Mouse (Mus musculus) cerebellum, adult (tissue): ENCODE results near the gene Errfi1.

ENCODE experiments used
- ATAC-seq: cut with Nextera tagmentation; 2 replicates; pipeline ENCODE4 v1.9.2; 2017; ENCODE audit warnings: mild to moderate bottlenecking, moderate library complexity, mixed read lengths; ENCODE audit not compliant: insufficient number of reproducible peaks, low FRiP score, low TSS enrichment

Errfi1 gene

DNA sequence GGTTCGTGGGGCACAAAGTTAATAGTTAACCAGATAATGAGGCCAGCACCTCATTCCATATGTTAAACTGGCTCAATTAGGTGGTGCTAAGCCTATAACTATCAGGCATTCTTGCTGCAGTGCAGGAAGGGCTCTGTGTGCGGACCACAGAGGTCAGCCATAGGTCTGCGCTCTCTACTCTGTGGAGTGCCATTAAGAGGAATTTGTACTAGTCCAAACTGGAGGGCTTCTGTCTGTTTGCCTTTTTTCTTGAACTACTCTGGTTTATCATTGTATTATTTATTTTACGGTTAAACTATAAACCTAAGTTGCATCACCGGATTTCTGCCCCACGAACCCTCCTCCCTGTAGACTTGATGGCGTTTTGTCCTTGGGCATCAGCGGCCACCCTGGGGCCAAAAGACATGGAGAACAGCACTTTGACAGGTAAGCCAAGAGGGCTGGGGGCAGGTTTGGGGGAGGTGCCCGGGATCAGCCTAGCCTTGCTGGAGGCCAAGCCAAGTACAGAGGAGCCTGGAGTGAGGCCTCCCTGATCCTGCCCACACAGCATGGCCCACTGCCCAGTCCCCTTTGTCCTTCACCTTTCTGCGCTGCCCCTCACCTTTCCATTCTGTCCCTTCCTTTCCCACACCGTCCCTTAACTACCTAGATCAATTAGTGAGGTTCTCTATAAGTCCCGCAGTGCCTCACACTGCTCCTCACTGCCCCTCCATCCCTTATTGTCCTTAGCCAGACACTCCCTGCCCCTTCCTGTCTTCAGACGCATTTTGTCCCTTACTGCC lies at the start of gene Errfi1:
Gene Errfi1 (plus strand): TSS at position 240 of the 782 bp plus-strand sequence.
- 0 out of 2 replicates have a peak, but pooled peaks have one; percentile 18 for ATAC-seq

DNA sequence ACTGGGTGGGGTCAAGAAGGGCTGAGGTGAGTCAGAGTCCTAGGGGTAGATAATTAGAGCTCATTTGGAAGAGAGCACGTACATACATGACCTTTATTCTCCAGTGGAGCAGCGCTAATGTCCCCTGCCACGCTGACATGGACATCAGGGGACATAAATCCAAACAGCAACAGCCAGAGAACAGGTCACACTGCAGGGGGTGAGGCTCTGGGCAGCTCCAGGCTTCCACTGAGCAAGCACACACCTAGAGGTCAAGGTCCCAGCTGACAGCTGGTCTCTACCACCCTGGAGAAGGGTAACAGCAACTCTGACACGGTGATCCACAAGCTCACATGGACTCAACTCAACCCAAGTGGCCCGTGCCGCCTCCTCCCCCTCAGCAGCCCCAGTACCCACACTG lies 49.5 kb upstream of the Errfi1 start:
- no peak for ATAC-seq

DNA sequence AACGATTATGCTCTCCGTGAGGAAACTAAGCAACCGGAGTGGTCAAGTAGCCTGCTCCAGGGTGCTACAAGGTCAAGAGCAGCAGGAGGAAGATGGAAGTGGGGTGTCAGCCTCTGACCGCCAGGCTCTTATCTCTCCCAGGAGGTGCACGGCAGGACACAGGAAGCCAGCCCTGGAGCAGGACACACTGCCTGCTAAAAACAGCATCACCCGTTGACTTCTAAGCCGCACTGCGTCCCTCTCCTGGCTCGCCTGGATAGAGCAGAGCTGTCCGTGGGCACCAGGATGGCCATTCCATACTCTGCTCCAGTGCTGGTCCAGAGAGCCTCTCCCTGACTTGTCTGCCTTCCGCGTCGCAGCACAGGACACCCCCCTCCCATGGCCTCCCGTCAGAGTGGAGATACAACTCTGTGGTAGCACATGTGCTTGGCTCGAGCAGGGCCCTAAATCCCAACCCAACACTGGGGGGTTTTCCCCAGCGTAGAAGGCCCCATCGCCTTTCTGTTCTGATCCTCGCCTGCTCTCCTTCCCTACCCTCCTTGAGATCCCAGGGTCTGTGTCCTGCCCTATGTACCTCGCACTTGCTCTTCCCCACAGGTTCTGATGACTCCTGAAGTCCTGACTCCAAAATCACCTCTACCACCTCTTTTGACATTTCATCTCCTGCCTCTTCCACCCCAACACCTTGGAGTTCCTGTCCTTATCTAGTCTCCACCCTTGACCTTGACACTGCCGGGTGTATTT lies 45.8 kb upstream of the Errfi1 start:
- no peak for ATAC-seq

DNA sequence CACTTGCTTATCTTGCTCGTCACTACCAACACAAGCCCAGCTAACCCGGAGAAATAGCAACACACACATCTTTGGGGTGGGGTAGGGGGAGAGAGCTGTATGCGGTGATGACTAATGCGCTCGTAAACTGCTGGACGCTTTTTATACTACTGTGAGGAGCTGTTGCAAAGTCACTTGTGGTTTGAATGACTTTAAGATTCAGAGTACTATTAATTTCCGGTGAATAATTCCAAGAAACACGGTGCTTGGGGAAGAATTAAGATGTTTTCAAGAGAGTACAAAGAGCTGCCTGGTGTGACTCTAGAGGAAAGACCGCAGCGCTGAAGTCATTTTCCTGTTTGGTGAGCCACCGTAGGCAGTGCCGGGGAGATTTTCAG lies 45.3 kb upstream of the Errfi1 start:
- ATAC-seq: no peak

DNA sequence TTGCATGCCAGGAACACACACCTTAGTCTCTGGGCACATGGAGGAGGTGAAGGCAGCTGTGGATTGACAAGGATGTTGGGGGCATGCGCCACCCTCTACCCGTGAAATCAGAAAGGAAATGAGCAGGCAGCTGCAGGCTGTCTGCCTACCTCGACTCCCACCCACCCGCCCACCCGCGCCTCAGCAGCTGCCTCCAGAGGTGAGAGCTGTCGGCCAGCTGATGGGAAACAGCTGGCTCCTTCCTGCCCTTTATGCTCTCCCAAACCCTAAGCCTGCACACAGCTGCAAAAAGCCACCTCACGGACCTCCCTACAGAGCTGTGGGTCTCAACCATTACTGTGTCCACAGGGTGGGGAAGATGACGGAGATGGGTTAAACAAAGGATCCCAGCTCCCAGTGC lies 44.4 kb upstream of the Errfi1 start:
- no peak for ATAC-seq

DNA sequence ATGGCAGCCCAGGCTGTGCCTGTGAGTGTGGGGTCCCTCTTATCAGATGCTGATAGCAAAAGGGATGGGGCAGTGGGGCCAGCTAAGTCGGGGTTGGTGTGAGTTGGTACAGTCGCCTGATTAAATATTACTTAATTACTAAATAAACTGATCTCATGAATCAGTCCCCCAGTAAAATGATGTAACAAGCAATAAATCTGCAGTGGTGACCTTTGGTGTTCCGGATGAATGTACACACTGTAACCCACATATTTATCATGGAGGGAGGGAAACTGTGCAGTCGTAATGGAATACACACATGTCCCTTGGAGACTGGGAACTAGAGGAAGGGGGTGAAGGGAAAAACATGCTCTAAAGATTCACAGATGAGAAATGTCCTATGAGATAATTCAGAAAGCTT lies 38.6 kb upstream of the Errfi1 start:
- ATAC-seq: no peak

DNA sequence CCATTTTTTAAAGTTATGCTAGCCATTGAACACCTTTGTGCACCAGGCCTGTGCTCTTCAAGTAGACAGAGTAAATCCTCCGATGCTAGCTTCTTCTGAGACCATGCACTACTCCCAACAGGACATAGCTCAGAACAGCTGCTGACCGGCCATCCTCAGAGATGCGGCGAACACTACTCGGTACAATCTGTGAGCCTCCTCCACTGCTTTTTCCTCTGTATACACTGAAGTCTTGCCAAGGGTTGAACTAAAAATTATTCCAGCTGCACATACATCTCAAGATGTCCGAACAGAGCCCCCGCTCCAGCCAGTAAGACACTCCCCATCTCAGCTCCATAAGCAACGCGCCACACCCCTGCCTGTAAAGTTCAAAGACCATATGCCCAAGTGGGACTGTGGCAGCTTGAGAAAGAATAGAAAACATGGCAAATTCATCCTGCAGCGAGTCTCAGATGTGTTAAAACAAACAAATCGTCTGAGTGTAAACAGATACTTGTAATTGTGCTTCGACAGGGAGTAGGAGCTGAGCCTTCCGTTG lies 37.2 kb upstream of the Errfi1 start:
- no peak for ATAC-seq

DNA sequence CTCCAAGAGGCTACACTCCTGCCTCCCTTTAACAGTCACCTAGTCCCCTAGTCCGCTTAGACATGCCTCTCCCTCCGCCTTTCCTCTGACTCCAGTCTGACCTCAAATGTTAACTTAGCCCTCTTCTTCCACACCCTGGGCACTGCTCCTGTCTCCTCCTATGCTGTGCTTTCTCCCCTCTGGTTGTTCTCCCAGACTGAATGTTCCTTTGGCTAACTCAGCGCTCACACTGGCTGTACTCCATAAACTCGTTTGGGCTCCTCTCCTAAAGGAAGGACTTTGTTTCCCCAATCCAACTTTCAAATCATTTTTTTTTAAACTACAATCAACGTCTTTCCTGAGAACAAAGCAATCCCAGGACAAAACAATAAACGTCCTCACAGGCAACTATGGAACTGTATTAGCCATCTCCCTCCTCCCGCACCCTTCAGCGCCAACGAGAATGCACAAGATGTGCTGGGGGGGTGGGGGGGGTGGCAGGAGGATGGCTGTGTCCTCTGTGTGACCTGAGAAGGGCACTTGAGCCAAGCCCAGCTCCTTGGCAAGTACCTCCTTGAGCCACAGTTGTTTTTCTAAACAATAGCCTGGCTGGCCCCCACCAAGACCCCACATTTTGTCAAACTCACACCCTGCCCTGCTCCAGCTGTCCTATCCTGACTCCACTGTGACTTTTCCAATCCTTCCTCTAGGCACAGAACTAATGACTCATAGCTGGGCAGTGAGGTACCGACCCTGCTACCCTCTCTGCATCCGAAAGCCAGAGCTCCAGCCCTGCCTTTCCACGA lies 34.4 kb upstream of the Errfi1 start:
- ATAC-seq: no peak

DNA sequence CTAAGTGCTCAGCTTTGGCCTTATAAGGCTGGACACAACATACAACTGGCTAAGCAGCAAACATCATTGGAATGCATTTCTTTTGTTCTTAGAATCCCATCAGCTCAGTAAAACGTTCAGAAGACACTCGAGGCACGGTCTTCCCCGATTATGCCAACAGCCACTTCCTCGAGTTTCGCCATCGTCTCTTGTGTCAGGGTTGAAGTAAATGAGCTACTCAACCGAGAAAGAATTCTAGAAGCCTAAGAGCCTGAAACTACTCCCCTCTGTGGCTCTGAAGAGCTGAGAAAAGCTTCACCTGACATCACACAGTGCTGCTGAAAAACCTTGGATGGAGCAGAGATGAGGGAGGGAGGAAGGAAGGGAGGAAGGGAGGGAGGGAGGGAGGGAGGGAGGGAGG lies 32.3 kb upstream of the Errfi1 start:
- no peak for ATAC-seq

DNA sequence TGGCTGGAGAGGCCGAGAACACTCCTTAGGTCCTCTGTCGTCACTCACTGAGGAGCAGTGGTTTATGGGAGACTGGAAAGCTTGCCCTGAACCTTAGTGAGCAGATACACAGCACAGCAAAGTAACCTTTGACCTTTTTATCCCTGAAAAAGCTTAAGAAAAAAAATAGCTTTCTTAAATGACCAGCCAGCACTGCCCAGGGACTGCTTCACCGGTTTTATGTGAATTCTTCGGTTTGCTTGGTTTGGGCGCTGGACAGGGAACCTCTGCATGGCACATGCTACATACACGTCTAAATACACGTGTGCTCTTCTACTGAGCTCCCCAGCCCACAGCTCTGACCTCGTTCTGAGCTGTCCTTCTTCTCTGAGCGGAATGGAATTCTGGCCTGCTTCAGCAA lies 31.1 kb upstream of the Errfi1 start:
- no peak for ATAC-seq

DNA sequence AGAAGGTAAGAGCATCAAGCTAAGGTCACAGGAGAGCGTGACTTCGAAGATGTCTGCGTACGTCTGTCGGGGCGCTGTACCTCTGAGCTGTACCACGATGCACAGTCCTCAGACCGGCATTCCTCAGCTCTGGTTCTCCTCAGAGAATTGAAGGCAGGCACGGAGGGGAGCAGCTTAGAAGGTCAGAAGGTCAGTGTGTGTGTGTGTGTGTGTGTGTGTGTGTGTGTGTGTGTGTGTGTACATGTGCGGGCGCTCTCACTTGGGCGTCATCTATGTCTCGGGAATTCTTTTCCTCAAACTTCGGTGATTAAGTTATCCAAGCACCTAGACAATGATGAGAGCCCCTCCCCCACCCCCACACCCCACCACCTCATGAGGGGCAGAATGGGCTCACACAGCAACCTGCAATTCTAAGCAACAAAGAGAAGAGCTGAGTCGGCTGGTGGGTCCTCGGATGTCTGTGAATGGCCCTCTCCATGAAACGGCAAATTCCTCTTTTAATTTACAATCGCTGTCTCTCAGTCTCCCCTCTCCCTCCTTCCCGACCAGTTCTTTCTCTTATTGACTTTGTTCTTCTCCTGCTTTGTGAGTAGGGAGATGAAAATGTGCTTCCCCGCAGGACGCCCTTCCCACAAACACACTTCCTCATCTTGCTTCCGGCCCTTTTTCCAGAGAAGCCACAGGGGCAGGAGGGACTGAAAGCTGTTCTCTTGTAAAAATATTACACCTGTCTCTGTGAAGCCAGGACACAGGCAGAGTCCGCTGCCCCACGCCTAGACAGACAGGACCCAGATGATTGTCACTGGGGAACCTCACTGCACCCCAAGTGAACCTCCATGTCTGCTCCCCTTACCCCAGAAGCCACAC lies 29.9 kb upstream of the Errfi1 start:
- ATAC-seq: no peak

DNA sequence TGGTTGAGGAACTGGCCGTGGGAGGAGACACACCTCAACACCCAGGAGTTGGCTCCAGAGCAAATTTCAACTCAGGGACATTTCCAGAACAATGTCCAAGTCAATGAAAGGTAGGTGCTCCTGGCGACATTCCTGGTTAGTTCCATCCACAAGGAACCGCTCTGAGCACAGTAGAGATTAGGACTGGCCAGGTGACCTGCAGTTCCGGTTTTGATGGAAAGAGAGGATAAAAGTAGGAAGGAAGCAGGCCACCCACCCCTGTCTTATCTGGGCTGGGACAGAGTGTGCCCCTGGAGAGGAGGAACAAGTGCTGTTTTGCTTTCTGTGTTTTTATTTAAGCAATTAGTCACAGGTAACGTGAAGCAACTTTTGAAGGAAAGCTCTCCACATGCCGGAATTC lies 28.8 kb upstream of the Errfi1 start:
- ATAC-seq: no peak

DNA sequence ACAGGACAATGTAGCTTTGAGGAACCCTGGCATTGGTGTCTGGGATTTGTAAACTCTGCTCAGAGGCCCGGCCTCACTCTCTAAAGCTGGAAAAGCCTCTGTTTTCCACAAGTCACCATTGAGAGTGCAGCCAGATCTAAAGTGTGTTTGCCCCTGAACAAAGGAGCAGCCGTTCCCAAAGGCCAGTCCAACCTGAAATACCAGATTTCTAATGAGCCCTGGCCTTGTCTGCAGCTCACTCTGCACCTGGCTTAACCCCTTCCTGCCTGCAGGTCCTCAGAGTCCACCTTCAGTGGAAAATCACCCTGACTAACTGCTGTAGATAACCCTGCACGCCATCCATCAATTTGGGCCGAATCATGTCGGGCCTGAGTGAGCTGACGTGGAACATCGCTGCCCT lies 28.2 kb upstream of the Errfi1 start:
- no peak for ATAC-seq

DNA sequence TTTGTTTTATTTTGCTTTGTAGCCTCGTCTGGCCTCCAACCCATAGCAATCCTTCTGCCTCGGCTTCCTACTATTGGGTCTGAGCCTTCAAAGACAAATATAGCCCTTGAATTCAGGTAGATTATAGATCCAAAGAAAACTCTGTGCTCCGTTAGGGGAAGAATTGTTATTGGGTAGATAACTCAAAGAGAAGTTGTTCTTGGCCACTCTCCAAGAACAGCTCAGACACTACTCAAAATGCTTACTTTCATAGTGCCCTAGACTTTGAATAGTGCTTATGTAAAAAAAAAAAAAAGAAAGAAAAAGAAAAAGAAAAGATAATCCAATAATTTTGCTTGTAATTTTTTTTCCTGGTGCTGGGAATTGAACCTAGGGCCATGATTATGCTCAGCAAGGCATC lies 22.4 kb upstream of the Errfi1 start:
- ATAC-seq: no peak

DNA sequence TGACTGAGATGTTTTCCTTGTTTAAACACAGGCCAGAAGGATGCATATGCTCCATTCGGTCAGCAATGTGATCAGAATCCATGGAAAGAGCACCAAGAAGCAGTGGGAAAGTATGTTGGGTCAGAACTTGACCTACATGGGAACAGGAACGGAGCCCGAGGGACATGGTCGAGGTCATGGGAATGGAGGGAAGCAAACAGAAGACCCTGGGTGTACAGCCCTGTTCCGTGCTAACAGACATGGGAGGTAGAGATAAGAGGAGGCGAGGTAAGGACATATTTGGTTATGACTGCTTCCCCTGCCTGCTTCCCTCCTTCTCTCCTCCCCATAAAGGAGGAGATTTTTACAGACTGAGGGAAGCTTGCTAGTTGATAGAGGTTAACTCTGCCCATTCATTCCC lies 21.8 kb upstream of the Errfi1 start:
- no peak for ATAC-seq

DNA sequence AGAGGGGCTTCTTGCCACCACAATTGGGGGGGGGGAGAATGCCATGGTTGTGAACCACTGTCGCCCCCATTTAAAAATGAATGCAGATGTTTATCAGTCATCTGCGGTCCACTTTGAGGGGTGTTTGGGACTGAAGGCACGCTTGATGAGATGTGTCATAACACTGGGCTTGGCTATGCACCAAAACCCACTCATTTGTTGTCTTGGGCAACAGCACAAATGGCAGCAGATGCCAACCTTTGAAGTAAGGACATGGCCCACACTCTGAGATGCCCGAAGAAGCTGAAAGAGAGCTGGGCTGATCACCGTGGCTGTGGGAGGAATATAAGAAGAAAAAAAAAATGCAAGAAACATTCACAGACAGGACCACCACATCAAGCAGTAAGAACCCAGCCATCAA lies 18.6 kb upstream of the Errfi1 start:
- ATAC-seq: no peak

DNA sequence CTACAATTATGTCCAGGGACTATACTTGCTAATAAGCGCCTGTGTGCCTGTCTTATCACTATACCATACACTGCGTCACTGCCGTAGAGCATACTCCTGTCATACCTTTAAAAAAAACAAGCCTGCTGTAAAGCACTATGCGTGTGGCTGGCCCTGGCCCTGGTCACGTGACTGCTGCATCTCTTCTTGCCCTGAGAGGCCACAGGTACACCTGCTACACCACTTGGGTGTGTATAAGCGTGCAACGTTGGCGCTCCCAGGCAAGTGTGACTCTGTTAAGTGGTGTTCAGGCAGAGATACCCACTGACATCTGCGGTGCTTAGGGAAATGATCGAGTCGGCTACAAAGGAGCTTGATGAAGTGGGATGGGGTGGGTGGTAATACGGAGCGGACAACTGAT lies 17.5 kb upstream of the Errfi1 start:
- no peak for ATAC-seq

DNA sequence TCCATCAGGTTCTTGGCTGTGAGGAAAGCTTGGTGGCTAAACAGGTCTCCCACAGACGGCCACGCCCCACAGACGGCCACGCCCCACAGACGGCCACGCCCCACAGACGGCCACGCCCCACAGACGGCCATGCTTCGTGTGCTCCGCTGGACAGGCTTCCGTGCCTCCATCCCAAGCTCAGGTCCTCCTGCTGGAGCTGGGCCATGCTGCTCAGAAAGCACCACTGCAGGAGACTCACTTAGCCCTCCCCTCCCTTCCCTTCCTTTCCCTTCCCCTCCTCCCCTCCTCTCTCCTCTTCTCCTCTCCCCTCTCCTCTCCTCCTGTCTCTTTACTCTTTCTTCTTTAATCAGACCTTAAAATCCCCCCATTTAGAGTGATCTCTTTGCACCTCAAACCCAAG lies 16.8 kb upstream of the Errfi1 start:
- ATAC-seq: no peak

DNA sequence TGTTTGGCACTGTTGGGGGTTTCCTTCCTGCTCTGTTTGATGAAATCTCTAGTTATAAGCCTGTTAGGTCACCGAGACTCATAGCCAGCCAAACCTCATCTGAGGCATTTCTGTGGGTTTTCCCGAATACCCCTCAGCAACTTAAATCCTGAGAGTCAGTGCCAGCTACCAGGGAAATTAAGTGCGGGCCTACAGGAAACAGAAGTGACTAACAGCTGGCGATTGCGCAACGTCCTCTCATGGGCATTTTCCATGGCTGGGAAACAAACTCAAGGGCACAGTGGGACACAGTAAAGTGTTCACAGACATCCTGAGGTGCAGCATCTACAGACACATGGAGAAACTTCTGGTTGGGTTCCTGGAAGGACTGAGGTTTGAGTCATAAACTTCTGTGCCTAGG lies 16.3 kb upstream of the Errfi1 start:
- ATAC-seq: no peak

DNA sequence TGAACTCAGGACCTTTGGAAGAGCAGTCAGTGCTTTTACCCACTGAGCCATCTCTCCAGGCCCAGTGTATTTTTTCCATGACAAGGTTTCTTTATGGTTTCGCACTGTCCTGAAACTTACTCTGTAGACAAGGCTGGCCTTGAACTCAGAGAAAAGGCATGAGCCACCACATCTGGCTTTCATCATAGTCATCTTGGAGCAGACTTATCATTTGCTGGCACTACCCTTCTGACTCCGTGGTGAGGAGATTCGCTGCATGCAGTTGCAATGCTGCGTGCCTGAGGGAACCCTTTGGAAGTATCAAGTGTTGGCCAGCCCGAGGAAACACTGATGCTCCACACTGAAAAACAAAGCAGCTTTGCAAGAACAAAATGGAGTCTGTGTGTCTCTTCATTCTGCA lies 11.7 kb upstream of the Errfi1 start:
- ATAC-seq: no peak
